Mouse (Mus musculus) heart, postnatal 0 days (tissue): ENCODE data around the gene Foxp1.

Source experiments
- CTCF ChIP-seq: IDR thresholded peaks from 2 replicates; pipeline ENCODE4 v1.5.1; 2016; ENCODE audit warnings: antibody characterized with exemption, control low read depth, low read depth
- EP300 ChIP-seq: IDR thresholded peaks from 2 replicates; pipeline ENCODE4 v1.6.1; 2016; ENCODE audit warnings: antibody characterized with exemption, low read depth

- TF ChIP-seq CTCF (no peak), EP300 (no peak)
Measured at GRCm38 (mm10) chr6:99099781-99100180, 422.7 kb downstream of the Foxp1 start.
